Mouse (Mus musculus) lung, postnatal 25 days (tissue): Measurements from ENCODE around the gene Lrrc36.
A peak's percentile ranks its signal among the peaks of the same experiment; 100 is the strongest.

Experiments used
- DNase-seq: peaks from one replicate; pipeline ENCODE4 v3.0.0; 2022; ENCODE audit warnings: low spot score

Gene Lrrc36

DNA sequence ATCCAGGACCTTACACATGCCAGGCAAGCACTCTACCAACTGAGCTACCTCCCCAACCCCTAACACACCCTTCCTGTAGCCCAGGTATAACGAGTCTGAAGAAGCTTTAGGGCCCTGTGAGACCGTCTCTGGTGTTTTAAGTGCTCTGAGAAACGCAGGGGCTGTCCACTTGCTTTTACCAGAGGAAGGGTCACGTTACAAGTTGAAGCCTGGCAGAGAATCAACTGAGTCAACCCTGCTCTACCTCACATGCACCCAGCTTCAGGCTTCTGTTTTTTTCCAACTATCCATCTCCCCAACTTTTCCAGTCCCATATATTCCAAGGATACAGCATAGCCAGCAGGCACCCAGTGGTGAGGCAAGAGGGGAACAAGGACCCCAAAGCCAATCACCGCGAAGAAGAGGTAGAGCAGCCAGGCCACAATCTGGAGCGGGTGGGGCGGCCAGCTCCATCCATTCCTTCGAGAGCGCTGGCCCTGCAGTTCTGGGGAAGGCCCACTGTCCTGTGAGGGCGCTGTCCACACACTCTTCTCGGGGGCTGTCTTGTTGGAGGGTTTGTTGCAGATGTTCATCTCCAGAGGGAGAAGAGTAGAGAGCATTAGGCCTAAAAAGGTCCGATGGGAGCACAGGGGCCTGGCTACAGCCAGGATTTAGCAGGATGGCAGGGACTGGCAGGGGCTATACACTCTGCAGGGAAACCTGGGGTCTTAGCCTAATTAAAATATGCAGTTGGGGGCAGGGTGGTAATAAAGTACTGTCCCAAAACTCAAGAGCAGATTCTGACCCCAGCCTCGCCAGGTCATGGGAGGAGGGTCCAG lies 70.0 kb downstream of the Lrrc36 start:
- DNase-seq = peak; percentile 52

DNA sequence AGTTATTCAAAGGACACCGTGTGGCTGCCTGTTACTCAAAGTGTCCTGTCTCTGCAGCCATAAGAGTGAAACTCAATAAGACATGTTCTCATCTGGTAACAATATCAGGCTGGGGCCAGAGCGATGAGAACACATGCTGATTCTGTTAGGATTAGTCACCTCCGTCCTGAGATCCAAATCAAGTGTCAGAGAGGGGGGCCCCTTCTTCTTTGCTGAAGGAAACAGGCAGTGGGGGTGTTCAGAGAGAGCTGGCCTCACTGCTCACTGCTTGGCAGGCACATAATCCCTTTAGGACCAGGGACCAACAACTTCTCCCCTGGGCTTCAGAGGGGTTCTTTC lies 70.6 kb downstream of the Lrrc36 start:
- DNase-seq = no peak

DNA sequence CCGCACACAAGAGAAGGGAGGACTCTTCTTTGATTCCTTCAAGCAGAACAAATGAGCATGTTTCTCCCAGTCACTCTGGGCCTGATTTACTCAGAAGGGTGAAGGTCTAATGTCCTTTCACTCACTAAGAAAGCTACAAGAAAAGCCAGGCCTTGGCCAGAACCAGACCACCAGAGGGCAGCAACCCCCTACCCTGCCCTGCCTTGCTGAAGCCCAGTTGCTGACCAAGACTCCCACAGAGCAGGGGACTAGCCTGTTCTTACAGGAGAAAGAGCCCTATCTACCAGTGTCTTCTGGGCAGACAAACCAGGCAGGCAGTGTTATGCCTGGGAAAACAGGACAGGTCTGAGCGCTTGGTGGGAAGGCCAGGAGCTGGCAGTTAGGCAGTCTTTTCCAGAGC lies 71.0 kb downstream of the Lrrc36 start:
- DNase-seq = peak; percentile 61

DNA sequence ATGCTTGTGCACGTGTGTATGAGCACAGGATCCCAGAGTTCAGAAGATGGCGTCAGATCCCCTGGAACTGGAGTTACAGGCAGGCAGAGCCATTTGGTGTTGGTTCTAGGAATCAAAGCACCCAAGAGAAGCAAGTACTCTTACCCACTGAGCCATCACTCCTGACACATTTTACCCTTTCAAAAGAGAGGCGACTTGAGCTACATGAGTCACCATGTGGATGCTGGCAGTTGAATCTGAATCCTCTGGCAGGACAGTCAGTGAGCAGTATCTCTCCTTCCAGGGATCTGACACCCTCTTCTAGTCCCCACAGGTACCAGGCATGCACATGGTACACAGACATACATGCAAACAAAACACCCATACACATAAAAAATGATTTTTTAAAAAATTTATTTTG lies 74.7 kb downstream of the Lrrc36 start:
- no peak for DNase-seq

DNA sequence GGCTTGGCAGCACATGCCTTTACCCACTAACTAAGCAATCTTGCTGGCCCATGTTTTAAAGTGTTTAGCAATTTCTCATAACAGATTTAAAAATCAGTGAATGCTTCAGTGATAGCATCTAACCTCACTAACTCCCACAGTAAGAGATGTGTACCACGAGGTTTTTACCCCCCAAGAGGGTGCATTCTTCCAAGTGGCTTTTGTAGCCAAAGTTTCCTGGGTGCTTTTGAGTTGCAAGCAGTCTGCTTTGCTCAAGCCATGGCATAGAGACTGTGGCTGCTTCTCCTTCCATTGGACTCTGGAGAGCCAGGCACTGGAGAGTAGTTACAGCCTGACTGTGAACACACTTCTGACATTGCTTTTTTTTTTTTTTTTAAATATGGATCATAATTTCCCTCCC lies 75.9 kb downstream of the Lrrc36 start:
- DNase-seq = no peak

DNA sequence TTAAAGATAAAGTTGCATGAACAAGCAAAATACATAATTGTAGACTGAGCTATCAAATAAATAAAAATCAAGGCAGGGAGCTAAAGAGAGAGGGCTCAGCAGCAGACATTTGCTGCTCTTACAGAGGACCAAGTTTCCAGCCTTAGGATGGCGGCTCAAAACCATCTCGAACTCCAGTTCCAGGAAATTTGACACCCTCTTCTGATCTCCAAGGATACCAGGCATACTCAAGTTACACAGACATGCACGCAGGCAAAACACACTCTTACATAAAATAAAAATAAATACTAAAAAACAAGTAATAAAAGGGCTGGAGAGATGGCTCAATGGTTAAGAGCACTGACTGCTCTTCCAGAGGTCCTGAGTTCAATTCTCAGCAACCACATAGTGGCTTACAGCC lies 80.1 kb downstream of the Lrrc36 start:
- DNase-seq = no peak

DNA sequence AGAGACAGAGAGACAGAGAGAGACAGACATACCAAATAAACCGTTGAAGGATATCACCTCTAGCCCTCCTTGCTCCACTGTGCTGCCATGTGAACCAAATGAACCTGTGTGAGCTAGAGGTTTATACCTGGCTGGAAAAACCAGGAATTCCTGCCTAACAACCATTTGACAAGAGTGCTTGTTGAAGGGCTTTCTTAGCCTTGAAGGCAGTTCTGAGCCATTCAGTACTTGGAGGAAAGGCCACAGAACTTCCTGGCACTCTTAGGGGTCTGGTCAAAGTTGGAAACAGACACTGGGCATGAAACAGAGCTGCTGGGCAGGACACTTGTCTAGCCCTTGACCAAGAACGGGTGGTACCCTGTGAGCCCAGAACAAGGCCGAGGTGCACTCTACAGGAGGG lies 81.2 kb downstream of the Lrrc36 start:
- peak; percentile 78 for DNase-seq

DNA sequence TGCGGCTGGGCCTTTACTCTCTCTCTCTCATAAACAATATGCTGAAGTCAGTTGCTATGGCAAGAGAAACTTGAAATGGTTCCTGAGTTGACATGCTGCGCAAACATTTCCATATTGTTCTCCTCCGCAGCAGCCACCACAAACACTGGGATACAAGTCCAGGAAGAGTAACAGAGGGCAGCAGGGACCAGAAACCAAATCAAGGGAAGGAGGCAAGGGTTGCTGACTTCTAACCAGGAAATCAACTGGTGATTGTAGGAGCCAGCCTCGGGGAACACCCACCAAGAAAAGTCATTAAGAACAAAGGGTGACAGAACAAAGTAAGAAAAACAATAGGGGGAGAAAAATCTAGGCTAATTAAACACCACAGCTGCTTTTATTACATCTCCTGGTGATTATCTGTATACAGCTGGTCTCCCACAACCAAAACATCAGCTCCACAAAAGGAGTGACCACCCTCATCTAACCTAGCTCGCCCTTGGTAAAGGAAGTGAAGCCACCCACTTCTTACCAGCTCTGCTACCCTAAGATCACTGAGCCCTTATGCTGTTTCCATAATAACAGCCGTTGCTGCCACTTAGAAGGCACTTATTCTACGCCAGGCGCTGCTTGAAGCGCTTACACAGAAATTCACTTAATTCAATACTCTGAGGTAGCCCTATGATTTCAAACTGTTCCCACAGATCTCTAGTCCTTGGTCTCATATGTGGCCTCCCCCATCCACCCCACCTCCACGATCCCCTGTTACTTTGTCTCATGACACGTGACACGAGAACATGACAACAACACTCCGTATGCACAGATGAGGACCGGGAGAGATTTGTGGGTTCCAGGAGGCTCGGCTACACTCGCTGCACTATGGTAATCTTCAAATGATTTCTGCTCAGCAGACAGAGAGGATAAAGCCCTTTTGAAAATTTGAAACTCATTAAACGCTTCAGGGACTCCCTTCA lies 82.3 kb downstream of the Lrrc36 start:
- peak; percentile 64 for DNase-seq

DNA sequence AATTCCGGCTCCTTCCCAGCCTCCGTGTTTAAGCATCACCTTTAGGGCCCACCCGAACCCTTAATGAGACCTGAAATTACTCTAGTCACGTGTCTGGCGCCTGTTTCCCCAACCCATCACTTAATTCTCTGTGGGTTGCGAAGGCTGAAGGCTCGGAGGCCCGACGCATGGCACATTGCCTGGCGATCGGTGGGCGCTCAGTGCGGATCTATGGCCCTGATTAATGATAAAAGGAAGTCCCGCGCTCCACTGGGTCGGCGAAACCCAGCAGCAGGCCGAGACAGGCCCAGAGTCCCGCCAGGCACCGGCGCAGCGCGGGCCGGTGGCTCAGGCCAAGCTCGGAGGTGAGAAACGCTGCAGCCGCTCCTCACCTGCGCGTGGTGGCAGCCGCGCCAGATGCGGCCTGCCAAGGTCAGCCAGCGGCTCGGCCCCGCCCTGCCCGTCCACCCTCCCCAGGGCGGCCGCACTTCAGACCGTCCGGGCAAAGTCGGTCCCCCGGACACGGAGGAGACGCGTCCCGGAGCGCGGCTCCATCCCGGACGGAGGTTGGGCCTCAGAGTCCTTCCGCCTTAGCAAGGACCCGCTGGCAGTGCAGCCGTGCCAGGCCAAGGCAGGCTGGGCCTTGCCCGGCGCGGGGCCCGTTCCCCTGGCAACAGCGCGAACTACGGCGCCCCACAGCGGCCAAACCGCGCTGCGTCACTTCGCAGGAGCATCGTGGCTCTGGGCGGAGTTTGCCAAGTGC lies 83.2 kb downstream of the Lrrc36 start, which contains the start of gene Zdhhc1:
TSS of gene Zdhhc1 (minus strand) at position 464 of the 742 bp plus-strand sequence.
- DNase-seq = peak; percentile 90

DNA sequence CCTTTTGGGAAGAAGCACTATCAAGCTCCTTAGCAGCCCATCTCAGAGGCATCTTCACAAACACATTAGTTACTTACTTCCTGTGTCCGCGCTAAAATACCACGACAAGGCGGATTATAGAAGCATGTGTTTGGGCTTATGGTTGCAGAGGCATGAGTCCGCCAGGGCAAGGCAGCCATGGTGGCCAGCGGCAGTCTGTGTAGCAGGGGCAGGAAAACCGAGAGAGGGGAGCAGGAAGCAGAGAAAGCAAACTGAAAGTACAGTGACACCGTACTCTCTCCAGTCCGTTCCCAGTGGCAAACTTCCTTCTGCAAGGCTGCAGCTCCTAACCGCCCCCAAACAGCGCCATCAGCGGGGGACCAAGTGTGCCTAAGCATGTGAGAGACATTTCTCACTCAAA lies 86.4 kb downstream of the Lrrc36 start:
- DNase-seq = no peak

DNA sequence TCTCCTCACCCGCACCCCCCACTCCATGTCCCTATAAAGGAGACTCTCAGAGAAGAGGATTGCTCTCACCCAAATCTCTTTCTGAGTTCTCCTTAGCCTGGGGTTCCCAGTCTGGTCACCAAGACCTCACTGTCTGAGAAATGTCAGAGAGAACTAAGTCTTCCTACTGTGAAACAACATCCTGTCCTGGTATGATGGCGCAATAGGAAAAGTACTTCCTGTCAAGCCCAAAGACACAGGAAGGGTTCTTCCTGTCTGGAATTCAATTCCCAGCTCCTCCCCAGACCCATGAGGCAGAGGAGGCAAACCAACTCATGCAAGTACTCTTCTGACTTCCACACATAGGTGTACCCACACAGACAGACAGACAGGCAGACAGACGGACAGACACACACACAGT lies 91.2 kb downstream of the Lrrc36 start:
- DNase-seq = peak; percentile 61

DNA sequence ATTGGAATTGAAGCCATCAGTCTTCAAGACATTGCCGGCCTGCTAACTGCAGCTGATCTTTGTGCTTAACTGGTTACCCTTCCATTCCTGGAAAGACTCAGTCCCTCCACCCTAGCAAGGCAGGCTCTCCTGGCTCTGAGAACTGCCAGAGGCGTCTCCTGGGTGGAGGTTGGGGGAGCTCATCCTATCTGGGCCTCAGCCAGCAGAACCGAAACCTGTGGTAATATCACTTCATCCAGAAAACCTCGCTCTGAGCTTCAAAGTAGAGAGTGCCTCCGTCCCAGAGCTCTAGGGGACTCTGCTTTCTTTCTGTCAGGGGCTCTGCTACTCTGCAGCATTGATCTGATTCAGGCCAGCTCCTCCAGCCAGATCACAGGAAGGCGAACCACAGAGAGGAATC lies 93.6 kb downstream of the Lrrc36 start:
- no peak for DNase-seq

DNA sequence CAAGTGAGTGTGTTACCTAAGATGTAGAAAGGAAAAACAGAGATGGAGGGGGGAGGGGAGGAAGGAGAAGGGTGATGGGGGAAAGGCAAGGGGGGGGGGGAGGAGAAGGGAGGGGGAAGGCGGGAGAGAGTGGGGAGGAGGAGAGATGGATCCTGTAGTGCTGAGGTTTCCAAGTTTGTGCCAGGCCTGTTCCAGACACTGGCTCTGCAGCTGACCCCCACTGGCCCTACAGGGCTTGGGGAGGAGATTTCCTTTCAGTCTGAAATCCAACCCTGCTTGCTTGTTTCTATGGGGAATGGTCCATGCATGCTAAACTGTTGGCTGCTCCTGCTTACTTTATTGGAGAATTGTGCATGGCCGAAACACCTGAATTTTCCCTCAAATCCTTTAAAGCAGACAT lies 95.4 kb downstream of the Lrrc36 start:
- DNase-seq = no peak

DNA sequence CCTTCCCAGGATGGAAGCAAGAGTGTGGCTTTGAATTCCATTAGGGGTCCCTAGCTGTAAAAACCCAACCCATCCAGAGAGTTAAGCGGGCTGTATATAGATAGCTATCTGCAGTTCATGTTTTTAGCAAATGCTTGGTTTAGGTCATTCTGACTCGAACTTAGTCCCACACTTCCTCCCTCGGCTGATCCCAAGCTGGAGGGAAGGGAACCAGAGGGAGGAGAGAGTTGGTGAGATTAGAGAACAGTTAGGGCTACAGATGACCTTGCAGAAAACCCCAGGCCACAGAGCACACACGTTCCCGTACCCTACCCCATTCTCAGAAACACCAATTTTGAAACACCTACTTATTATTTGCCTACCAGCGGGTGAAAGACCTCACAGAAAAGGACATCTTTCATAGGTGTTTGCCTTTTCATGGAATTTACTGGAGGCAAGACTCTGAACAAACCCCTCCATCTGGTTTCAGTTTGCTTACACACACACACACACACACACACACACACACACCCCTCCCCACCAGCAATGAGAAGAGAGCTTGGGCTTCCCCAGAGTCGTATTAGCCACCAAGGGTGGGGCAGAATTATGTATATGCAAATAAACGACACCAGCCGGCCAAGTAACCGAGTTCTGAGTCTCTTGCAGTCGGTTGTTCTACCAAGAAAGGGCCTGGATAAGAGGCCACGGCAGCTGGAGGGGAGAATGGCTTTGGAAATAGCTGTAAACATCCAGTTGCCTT lies 96.8 kb downstream of the Lrrc36 start:
- no peak for DNase-seq
